Mouse (Mus musculus) skeletal muscle tissue, adult 2 months (tissue): ENCODE measurements at regions not wholly inside any gene's neighbourhood (a gene's known extent, or its start where the extent isn't known, plus 50 kb on each side); places are given as distances from the start of the nearest gene placed in this dataset.
A peak's percentile ranks its signal among the peaks of the same experiment; 100 is the strongest.

Experiments used
- DNase-seq: peaks from one replicate; pipeline ENCODE4 v3.0.0-alpha.2; 2012; ENCODE audit warnings: low read depth, low spot score

DNA sequence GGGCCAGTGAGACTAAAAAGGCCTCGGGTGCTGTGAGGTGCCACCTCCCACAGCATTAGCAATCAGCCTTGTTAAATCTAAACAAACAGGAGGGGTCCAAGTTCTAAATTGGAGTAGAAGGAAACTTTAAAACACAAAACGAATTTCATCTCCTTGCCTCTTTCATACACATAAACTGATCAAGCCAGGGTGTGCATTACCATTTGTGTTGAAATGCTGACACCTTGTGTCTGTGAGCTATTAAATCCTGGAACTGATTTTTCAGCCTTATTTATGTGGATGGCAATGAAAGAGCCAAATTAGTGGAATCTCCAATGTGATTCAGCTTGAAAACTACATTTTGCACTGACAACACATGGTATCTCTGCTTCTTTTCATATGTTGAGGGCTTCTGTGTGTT lies 114.8 kb downstream of the Pcsk1 start:
- no peak for DNase-seq

DNA sequence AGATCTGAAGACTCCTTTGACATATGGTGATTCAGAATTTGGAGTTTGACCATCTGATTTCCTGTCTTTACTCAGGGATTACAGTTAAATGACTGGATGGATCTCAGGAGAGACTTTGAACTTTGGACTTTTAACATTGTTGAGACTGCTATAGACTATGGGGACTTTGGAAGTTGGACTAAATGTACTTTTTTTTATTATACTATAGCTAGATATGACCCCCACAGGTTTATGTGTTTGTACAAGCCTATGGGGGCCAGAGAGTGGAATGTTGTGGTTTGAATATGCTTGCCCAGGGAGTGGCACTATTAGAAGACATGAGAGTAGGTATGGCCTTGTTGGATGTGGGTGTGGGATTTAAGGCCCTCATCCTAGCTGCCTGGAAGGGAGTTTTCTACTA lies 134.3 kb downstream of the Pcsk1 start:
- no peak for DNase-seq

GRCm38 (mm10) chr13:75225581-75226297 lies 136.1 kb downstream of the Pcsk1 start:
- no peak for DNase-seq

DNA sequence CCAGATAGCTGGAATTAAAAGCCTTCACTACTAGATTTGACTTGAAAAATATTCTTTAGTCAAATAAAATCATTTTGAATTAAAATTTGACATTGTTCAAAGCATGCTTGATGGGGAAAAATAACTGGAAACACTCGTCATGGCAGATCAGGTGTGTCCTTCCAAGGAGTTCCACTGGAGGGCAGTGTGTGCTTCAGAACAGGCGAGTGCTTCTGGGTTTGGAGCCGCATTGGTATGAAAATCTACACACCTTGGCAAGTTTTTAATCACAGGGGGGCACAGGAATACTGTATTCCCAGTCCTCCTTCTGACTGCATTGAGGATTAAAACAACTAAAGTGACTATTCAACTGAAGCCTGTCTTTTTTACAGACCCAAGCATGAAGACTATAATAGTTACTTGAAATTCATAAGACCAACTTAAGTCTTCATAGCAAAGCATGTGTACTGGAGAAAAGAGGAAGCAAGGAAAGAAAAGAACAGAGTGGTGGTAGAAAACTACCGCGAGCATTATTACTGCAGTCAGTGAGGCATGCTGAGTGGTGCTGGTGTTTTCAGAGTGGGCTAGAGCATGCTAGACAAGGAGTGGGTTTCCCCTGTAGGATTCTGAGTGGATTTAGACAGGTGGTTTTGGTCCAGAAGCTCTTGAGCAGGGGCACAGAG lies 138.1 kb downstream of the Pcsk1 start:
- peak; percentile 16 for DNase-seq

DNA sequence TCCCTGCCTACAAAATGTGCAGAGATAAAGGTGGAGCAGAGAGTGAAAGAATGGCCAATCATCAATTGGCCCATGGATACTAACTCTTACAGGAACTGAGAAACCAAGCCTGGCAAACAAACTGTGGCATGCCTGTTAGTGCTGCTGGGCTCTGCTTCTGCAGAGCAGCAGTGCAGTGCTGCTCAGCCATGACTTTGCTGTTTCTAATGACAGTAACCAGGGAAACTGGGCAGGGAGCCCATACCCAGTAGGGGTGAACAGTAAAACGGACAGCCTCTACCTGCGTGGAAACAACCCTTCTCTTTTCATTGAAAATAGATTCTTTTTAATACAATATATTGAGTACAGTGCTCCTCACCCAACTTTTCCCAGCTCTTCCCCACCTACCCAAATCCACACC lies 146.8 kb downstream of the Pcsk1 start:
- no peak for DNase-seq
